Mouse (Mus musculus) lung, adult 2 months (tissue): ENCODE measurements around the gene Cacna1a.

ENCODE experiments used
- CTCF ChIP-seq: fragments of 200-500 bp; IDR thresholded peaks from 2 replicates; pipeline ENCODE4 v1.5.1; 2011; ENCODE audit warnings: mild to moderate bottlenecking, low read length, control low read depth; ENCODE audit not compliant: insufficient read depth
- POLR2A ChIP-seq: fragments of 200-500 bp; IDR thresholded peaks from 2 replicates; pipeline ENCODE4 v1.6.1; 2011; ENCODE audit warnings: low read depth, mild to moderate bottlenecking, control low read depth, low read length, borderline replicate concordance; ENCODE audit errors: extremely low read depth

- TF ChIP-seq CTCF (no peak), POLR2A (no peak)
These were observed 247.9 kb downstream of the Cacna1a start for GRCm38 (mm10) chr8:84636051-84636691.
